Mouse (Mus musculus) testis, adult 2 months (tissue): ENCODE measurements at regions not wholly inside any gene's neighbourhood (a gene's known extent, or its start where the extent isn't known, plus 50 kb on each side); places are given as distances from the start of the nearest gene placed in this dataset.

ENCODE experiments used
- H3K27ac ChIP-seq: fragments of 200-500 bp; 2 replicates; pipeline ENCODE4 v1.5.1; 2012; ENCODE audit warnings: low read depth, low read length; ENCODE audit not compliant: control insufficient read depth, insufficient read depth
- H3K27me3 ChIP-seq: fragments of 200-500 bp; 2 replicates; pipeline ENCODE4 v1.6.1; 2012; ENCODE audit warnings: mild to moderate bottlenecking, low read length, moderate library complexity; ENCODE audit not compliant: control insufficient read depth, insufficient read depth
- H3K36me3 ChIP-seq: fragments of 200-500 bp; 2 replicates; pipeline ENCODE4 v1.6.1; 2012; ENCODE audit warnings: mild to moderate bottlenecking, low read length; ENCODE audit not compliant: control insufficient read depth, insufficient read depth
- H3K4me1 ChIP-seq: fragments of 200-500 bp; 2 replicates; pipeline ENCODE4 v1.6.1; 2012; ENCODE audit warnings: low read length; ENCODE audit not compliant: control insufficient read depth, insufficient read depth
- H3K4me3 ChIP-seq: fragments of 200-500 bp; 2 replicates; pipeline ENCODE4 v1.5.1; 2012; ENCODE audit warnings: low read depth, mild to moderate bottlenecking, low read length, moderate library complexity, mixed read lengths; ENCODE audit not compliant: control insufficient read depth
- CTCF ChIP-seq: fragments of 200-500 bp; IDR thresholded peaks from 2 replicates; pipeline ENCODE4 v1.5.1; 2012; ENCODE audit warnings: low read depth, mild to moderate bottlenecking, inconsistent platforms, low read length, moderate library complexity; ENCODE audit not compliant: control insufficient read depth, insufficient read depth, insufficient replicate concordance
- POLR2A ChIP-seq: fragments of 200-500 bp; IDR thresholded peaks from 2 replicates; pipeline ENCODE4 v1.6.1; 2012; ENCODE audit warnings: low read depth, mild to moderate bottlenecking, inconsistent platforms, low read length, moderate library complexity; ENCODE audit not compliant: control insufficient read depth

GRCm38 (mm10) chr16:95198795-95199563 is 58.4 kb upstream of the Kcnj15 start:
- TF ChIP-seq POLR2A (no peak), CTCF (no peak)
- Histone ChIP-seq H3K36me3 (no peaks in the 10 kb centered on the region), H3K27ac (no peak overlapping the region), H3K4me1 (no peaks in the 10 kb centered on the region), H3K4me3 (no peak overlapping the region), H3K27me3 (no peaks in the 10 kb centered on the region)

- Histone ChIP-seq H3K36me3 (no peaks in the 10 kb centered on the region), H3K4me3 (no peak overlapping the region), H3K27me3 (no peaks in the 10 kb centered on the region), H3K4me1 (no peaks in the 10 kb centered on the region), H3K27ac (no peak overlapping the region)
- no peak for TF ChIP-seq POLR2A
- TF ChIP-seq CTCF, result no peak
These were observed 55.1 kb upstream of the Kcnj15 start for GRCm38 (mm10) chr16:95202126-95202883.

- TF ChIP-seq CTCF (no peak), POLR2A (no peak)
- Histone ChIP-seq H3K27ac (no peak overlapping the region), H3K4me3 (no peak overlapping the region), H3K4me1 (no peaks in the 10 kb centered on the region), H3K27me3 (no peaks in the 10 kb centered on the region), H3K36me3 (no peaks in the 10 kb centered on the region)
These were observed 54.3 kb upstream of the Kcnj15 start for GRCm38 (mm10) chr16:95203026-95203425.

- Histone ChIP-seq H3K27ac (no peak overlapping the region), H3K27me3 (no peaks in the 10 kb centered on the region), H3K4me1 (no peaks in the 10 kb centered on the region), H3K4me3 (no peak overlapping the region), H3K36me3 (no peaks in the 10 kb centered on the region)
- TF ChIP-seq POLR2A (no peak), CTCF (no peak)
These were observed 53.6 kb upstream of the Kcnj15 start for GRCm38 (mm10) chr16:95203790-95204189.

- Histone ChIP-seq H3K27me3 (no peaks in the 10 kb centered on the region), H3K27ac (no peak overlapping the region), H3K4me3 (no peak overlapping the region), H3K4me1 (no peaks in the 10 kb centered on the region), H3K36me3 (no peaks in the 10 kb centered on the region)
- TF ChIP-seq CTCF (no peak), POLR2A (no peak)
These were observed 52.9 kb upstream of the Kcnj15 start for GRCm38 (mm10) chr16:95204507-95204906.

- Histone ChIP-seq H3K4me3 (no peak overlapping the region), H3K4me1 (no peaks in the 10 kb centered on the region), H3K36me3 (no peaks in the 10 kb centered on the region), H3K27me3 (no peaks in the 10 kb centered on the region), H3K27ac (no peak overlapping the region)
- TF ChIP-seq CTCF (no peak), POLR2A (no peak)
These were observed 50.9 kb upstream of the Kcnj15 start for GRCm38 (mm10) chr16:95206445-95206844.

- Histone ChIP-seq H3K4me1 (no peaks in the 10 kb centered on the region), H3K4me3 (no peak overlapping the region), H3K27ac (no peak overlapping the region), H3K27me3 (no peaks in the 10 kb centered on the region), H3K36me3 (no peaks in the 10 kb centered on the region)
- TF ChIP-seq CTCF (no peak), POLR2A (no peak)
These were observed 49.8 kb upstream of the Kcnj15 start for GRCm38 (mm10) chr16:95207547-95207946.
